8 mouse cellular contexts compared by ENCODE assay signal in the genomic region with DNA sequence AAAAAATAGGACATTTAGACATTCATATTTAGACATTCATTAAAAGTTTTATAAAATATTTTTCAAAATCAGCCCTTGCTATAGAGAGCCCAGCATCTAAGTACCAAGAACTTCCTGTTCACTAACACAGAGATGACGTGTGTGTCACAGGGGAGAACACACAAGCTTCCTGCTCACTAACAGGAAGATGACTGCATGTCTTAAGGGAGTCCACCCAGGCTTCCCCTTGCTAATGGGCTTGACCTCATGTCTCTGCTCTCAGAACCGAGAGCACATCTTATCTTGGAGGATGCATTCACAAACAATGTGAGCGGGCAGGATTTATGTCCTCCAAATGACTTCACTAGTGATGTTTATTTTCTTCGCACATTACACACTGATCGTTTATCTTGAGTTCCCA.
DNase-seq lines count a peak whose midpoint lies in the region; ATAC-seq and TF ChIP-seq lines count a peak whose summit lies in the region.

No protein-coding gene starts in this region.

- intact Hi-C loops in left cerebral cortex, adult 2 months (cut with DNase I) = no loop called here

- TF ChIP-seq POLR2A in lung, adult 2 months (IDR thresholded peaks at IDR 0.05; ENCODE audit: borderline replicate concordance, extremely low read depth, low read depth, low read length) = no peak

- peaks cover 6% of the 10 kb centered on the region; the same call in 1 of the 2 replicates for H3K4me1 ChIP-seq in lung, adult 2 months (ENCODE audit: control insufficient read depth, insufficient read depth, low read length)
- peaks cover 3% of the 10 kb centered on the region; the same call in 1 of the 2 replicates for H3K4me1 ChIP-seq in heart, embryonic 15.5 days (replicated peaks)
- no peaks in the 10 kb centered on the region for H3K4me1 ChIP-seq in midbrain, embryonic 15.5 days
- H3K4me1 ChIP-seq in midbrain, embryonic 11.5 days (ENCODE audit: control insufficient read depth, insufficient read depth, low read length) = no peaks in the 10 kb centered on the region

- WGBS in lung, adult 2 months = 33% methylated on average over 5 of the region's 5 CpGs
- whole genome bisulfite sequencing in heart, embryonic 15.5 days = 44% methylated on average over 5 of the region's 5 CpGs
- WGBS in midbrain, embryonic 15.5 days = 86% methylated on average over 5 of the region's 5 CpGs
- 88% methylated on average over 5 of the region's 5 CpGs for WGBS in midbrain, embryonic 11.5 days

- H3K9ac ChIP-seq in heart, embryonic 15.5 days = no peak overlapping the region
- no peak overlapping the region for H3K9ac ChIP-seq in midbrain, embryonic 15.5 days
- no peak overlapping the region for H3K9ac ChIP-seq in midbrain, embryonic 11.5 days (ENCODE audit: low read length)

- DNase-seq in lung, adult 18-20 months = peak; percentile 64 to 75
- DNase-seq in lung, adult 2 months = no peak
- peak; percentile 36 to 71 for DNase-seq in kidney, postnatal 25 days
- peak; percentile 40 for DNase-seq in skeletal muscle tissue, adult 2 months (ENCODE audit: low read depth, low spot score)
- DNase-seq in left cerebral cortex, adult 2 months (ENCODE audit: extremely low spot score in 1 of 2, low spot score in 2 of 2) = no peak
- no peak for DNase-seq in midbrain, embryonic 11.5 days (ENCODE audit: low spot score, missing footprints)

- no peaks in the 10 kb centered on the region for H3K36me3 ChIP-seq in heart, embryonic 15.5 days
- H3K36me3 ChIP-seq in midbrain, embryonic 15.5 days (replicated peaks) = no peaks in the 10 kb centered on the region
- H3K36me3 ChIP-seq in midbrain, embryonic 11.5 days (ENCODE audit: control insufficient read depth, insufficient read depth, low read length) = no peaks in the 10 kb centered on the region

- no peaks in the 10 kb centered on the region for H3K9me3 ChIP-seq in heart, embryonic 15.5 days (replicated peaks)
- no peaks in the 10 kb centered on the region for H3K9me3 ChIP-seq in midbrain, embryonic 15.5 days
- H3K9me3 ChIP-seq in midbrain, embryonic 11.5 days (ENCODE audit: control insufficient read depth, low read length) = no peaks in the 10 kb centered on the region

- ATAC-seq in heart, embryonic 15.5 days (replicated peaks; ENCODE audit: insufficient number of reproducible peaks, insufficient read depth, low FRiP score, low read depth) = peak; percentile 75; the same call in 1 of the 2 replicates
- ATAC-seq in midbrain, embryonic 15.5 days (replicated peaks) = no peak
- no peak for ATAC-seq in midbrain, embryonic 11.5 days (ENCODE audit: low FRiP score)

- no peak overlapping the region for H3K27ac ChIP-seq in heart, embryonic 15.5 days
- no peak overlapping the region for H3K27ac ChIP-seq in midbrain, embryonic 15.5 days
- H3K27ac ChIP-seq in left cerebral cortex, adult 2 months = no peak overlapping the region
- no peak overlapping the region for H3K27ac ChIP-seq in midbrain, embryonic 11.5 days (ENCODE audit: low read depth, low read length)

- no peak for TF ChIP-seq CTCF in lung, adult 2 months (IDR thresholded peaks at IDR 0.05; ENCODE audit: insufficient read depth, low read length)
- no peak for TF ChIP-seq CTCF in left cerebral cortex, adult 2 months (IDR thresholded peaks at IDR 0.05)

- no peaks in the 10 kb centered on the region for H3K27me3 ChIP-seq in heart, embryonic 15.5 days
- no peaks in the 10 kb centered on the region for H3K27me3 ChIP-seq in midbrain, embryonic 15.5 days (replicated peaks)
- H3K27me3 ChIP-seq in midbrain, embryonic 11.5 days (ENCODE audit: control insufficient read depth, insufficient read depth, low read length) = no peaks in the 10 kb centered on the region

- no peak overlapping the region for H3K4me2 ChIP-seq in heart, embryonic 15.5 days
- H3K4me2 ChIP-seq in midbrain, embryonic 15.5 days = no peak overlapping the region
- no peak overlapping the region for H3K4me2 ChIP-seq in midbrain, embryonic 11.5 days

- H3K4me3 ChIP-seq in lung, adult 2 months (replicated peaks; ENCODE audit: extremely low read depth, low read depth, low read length) = no peak overlapping the region
- H3K4me3 ChIP-seq in heart, embryonic 15.5 days = no peak overlapping the region
- H3K4me3 ChIP-seq in midbrain, embryonic 15.5 days = no peak overlapping the region
- no peak overlapping the region for H3K4me3 ChIP-seq in left cerebral cortex, adult 2 months
- H3K4me3 ChIP-seq in midbrain, embryonic 11.5 days (ENCODE audit: low read depth, low read length) = no peak overlapping the region

Comparison
In these comparisons a context has a peak if more than half of its experiments do, and no peak if none do; other contexts are left out.
1. DNase-seq: peak in lung, adult 18-20 months (2 of 2), kidney, postnatal 25 days (2 of 2) and skeletal muscle tissue, adult 2 months (single experiment); none in lung, adult 2 months (single experiment), left cerebral cortex, adult 2 months (0 of 2) and midbrain, embryonic 11.5 days (single experiment).